Mouse (Mus musculus): Measurements from ENCODE around the gene Opcml. TPM values are rescaled to one million over a fixed set of nuclear protein-coding genes. Genes with fewer than 3 reads are reported as not detected.

Opcml gene
- total RNA-seq, 2 experiments from 2014 or later, result 1.6 to 1.9 TPM

DNA sequence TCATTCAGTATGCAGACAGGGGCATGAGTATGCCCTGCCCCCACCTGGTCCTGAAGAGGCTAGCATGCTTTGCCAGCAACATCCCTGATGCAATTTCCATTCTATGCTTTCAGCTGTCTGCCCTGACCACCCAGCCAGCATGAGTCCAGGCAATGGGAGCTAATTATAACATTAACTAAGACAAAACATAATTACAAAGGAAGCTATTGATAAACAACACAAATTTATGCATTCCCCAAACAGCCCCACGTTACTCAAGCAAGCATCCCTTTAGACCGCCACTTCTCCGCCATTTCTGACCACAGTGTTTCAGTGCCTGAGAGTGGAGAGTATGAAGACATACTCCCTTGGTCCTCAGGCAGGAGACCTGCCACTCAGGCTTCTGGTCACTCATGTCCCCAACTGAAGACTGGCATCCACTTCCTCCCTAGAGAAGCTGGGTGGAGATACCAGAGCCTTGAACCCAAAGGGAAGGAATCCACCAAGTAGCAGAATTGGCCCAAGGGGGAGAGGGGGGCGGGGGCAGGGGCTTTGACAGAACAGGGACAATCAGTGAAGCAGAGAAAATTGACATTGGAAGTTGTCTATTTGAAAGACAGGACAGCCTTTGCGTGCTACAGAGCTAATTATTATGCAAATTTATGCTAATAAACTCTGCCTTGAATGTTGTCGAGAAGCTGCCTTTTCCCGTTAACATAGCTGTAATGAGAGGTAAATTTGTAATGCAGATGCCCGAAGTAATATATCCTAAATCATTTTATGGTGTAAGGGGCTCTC lies 464.7 kb downstream of the Opcml start:
- no peak for DNase-seq

DNA sequence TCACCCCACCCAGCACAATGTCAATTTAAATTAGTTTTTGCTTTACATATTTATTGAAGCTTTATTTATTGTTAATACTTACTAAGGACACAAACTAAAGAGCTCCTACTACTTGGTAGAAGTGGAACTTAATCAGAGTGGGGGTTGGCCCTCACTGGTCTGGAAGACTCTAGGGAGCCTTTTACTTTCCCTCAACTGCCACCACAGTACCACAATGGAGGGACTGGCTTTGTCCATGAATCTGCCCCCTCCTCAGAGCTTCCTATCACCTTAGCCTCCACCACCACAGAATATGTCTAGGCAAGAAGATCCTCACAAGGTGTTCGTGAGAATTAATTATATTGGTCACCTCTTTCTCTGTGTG lies 465.3 kb downstream of the Opcml start:
- no peak for DNase-seq

DNA sequence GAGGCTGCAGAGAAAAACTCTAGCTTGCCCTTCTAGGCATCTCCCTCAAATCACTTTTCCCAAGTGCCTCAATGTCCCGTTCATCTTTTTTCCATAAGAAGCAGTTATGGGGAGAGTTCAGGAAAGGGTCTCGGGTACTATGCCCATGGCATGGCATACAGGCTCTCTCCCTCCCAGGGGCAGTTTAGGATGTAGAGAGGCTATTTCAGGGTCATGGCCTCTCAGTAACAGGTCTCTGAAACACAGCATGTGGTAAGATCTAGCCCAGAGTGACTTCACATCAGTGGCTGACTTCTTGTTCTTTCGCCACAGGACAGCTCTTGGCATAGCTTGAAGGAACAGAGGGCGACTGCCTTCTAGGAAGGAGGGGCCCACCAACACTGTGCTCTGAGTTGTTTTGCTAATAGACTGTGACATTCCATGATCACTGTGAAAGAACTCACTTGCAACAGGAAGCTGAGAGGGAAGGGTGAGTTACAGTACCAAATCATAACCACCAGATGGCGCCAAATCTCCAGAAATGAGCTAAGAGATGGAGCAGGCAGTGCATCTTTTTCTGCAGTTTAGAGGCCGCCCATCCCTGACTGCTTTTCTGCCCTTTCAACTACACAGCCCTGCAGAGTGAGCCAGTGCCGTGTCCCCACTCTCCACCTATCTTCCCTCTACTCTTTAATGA lies 470.6 kb downstream of the Opcml start:
- DNase-seq, result peak; percentile 84

DNA sequence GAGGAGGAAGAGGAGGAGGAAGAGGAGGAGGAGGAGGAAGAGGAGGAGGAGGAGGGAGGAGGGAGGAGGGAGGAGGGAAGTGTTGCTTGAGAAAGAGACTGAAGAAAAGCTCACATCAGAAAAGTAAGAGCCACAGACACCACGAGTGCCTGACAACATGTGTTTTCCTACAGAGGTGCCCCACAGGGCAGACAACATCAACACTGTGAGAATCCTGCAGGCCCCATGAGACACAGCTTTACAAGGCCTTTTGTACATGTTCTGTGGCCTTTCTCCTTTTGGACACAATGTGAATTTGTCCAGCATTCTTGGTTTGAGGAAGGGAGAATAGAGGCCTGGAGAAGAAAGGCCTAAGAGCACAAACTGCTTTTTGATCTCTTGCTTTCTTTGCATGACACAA lies 471.4 kb downstream of the Opcml start:
- no peak for DNase-seq

DNA sequence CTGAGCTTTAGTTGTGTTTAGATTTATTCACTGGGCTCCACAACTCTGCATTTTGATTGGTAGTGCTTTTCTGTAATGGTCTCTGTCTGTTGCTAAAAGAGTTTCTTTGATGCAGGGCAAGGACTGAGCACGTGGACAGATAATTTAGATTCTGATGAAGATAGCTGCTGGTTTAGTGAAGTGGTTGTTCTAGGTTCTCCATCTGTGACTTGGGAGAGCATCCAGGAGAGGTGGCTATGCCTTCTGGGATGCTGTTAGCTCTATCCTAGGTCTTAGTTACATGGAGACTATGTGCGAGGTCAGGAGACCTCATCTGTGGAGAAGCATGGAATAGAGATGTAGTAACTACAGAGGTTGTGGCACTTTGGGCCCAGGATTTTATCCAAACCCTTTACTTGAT lies 472.3 kb downstream of the Opcml start:
- no peak for DNase-seq

DNA sequence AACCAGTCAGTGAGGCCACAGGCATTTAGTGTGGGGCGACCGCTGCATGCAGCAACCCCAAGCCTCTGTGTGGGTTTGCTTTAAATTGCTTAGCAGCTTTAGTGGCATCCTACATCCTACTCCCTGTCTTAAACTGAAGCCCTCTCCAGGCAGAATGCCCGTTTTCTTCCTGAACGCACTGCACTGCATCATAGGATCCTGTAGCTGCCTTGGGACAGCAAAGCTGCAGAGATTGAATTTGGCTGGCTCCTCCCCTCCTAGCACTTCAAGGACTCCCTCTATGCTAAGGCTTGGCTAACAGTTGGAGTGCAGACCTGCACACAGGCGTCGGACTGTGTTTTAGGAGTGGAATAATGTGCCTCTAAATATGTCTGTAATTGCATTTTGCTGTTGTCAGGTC lies 474.2 kb downstream of the Opcml start:
- DNase-seq, result peak; percentile 10

DNA sequence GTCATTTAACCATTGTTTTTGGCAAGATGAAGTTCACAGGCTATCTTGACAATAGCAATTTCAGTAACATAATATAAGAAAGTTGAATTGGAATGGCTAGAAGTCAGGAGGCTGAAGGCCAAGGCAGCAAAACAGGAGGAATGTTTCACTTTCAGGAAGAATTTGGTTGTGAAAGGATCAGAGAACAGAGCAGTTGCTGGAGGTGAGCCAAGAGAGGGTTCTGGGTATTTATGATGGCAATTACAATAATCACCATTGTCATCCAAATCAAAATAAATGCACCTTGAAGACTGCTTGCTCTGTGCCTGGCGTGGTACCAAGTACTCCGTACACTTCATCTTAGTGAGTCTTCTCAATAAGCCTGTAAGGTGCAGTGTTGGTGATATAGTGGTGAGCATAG lies 483.2 kb downstream of the Opcml start:
- no peak for DNase-seq

DNA sequence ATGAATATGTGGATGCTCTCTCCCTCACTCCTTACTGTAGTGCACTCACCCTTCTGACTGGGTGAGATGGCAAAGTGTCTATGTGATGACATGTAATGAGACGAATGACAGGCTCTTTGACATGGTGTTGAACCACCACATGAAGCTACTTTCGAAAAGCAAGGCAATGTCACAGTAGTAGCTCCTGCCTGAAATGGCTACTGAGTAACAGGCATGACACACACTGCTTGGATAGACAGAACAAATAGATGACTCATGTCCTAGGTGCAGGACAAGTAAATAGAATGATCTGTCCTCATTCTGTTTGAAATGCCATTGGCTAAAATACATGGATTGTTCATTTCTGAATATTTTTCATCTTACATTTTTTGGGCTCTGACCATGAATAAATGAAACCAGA lies 488.0 kb downstream of the Opcml start:
- DNase-seq, result no peak

DNA sequence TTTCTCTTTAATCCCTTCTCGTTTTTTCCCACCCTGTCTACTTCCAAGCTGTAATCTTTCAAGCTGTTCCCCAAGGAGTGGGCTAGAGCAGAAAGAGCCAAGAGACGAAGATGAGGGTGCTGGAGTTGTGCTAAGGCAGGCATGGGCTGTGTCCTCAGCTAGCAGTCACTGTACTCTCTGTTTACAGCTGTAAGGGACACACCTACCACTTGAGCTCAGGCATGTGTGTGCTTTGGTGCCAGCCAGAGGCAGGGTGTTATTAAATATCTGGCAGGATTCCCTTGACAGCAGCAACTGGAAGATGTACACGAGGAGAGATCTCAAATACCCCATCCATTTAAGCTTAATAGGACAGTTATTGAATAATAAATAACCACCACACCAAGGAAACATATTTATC lies 490.4 kb downstream of the Opcml start:
- no peak for DNase-seq

DNA sequence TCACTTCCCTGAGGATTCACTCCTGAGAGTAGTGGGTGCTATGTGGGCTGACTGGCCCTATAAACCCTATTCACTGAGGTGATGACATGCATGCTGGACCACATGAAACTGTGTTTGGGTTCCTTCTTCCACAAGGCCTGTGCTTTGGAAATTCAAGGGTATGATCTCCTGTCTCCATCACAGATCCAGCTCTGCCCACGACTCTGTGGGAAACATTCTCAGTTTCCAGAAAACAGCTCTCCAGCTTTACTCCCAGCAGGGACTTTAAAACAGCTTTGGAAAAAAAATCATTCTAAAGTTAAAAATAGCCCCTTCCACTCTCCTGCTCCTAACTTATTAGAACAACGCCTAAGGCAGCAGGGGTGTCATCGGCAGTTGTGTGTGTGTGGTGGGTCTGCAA lies 491.0 kb downstream of the Opcml start:
- DNase-seq, result no peak

DNA sequence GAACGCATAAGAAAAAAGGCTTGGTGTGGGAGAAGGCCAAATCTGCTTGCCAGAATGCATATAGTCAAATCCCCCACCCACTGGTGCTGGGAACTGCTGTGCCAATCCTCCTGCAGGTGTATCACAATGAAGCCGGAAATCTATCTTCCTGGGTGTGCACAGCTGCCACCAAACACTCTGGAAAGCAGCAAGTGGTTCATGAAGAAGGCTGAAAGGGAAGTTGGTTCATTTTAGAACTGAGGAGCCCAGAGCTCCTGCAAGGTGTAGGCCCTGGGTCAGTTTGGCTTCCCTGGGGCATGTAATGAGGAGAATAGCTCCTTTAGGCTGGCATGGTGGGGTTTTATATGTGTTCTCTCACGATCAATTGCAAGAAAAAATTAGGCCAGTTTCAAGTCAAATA lies 494.4 kb downstream of the Opcml start:
- no peak for DNase-seq

DNA sequence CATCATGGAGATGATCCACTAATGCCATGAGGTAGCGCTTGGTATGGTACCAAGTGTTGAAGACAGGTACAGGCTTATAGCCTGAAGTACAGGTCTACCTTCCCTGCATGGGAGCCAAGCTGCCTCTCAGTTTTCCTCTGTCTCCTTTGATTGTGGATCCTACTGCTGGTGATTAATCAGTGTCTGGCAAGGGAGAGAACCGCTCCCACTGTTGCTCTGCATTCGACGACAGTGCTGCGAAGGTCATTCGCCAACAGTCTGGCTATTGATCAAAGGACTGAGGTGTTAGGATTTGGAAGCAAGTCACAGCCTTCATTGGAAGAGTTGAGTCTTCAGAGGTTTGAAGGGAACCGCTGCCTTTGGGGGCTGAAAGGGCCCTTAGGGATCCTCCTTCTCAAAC lies 495.8 kb downstream of the Opcml start:
- DNase-seq, result peak; percentile 24

DNA sequence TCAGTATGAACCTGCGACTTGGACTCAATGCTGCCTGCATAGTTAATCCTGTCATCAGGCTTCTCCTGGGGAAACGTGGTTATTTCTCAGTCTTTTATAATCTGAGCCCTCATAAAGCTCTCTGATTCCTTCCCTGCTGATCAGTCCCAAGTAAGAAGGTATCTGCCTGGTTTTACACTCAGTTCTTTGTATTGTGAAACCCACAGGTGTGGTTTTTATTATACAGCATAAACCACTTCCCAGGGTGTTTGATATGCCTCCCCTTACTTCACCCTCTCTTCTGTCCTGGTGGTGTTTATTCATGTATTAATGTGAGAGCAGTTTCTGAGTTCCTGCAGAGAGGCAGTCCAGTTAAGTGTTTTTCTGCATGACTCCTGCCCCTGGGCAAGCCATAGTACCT lies 496.9 kb downstream of the Opcml start:
- no peak for DNase-seq

DNA sequence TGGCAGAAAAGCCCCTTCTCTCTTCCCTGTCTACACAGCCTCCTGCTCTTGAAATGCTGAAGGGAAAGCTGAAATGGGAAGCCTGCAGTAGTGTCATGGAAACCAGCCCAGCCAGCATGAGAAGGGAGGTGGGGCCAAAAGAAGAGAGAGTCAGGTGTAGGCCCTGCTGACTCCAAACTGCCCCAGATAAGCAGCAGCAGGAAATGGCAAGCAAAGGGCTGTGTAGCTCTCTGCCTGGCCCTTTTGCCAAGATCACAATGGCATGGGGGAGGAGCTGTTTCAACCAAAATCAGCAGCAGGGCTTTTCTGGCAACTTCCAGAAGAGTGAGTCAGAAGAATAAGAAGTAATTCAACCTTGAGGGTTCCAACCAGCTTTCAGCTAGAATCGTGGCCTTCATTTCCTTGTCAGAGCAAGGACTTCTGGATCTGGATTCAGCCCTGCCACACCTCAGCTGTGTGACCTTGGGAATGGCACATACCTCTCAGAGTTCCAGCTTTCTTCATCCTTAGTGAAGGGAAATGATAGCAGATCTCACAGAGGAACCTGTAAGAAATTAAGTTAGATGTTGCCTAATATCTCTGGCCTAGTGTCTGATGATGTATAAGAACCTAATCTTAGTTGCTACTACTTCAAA lies 499.2 kb downstream of the Opcml start:
- DNase-seq, result peak; percentile 58

DNA sequence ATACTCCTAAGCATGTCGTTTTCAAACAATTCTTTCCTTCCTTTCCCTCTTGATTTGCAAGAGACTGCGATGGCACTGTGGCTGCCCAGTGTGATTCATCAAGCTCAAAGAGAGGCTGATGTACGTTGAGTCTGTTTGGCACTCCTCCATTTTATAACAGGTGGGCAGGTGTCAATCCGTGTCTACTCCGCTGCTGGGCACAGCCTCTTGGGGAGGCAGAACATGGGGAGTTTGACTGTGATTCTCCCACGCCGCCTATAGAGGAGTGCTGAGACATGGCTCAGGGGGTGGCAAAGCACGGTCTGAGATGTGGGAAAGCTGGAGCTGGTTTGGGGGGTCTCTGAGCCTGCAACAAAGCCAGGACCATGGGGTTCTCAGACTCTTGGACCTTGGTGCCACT lies 513.1 kb downstream of the Opcml start:
- DNase-seq, result no peak

DNA sequence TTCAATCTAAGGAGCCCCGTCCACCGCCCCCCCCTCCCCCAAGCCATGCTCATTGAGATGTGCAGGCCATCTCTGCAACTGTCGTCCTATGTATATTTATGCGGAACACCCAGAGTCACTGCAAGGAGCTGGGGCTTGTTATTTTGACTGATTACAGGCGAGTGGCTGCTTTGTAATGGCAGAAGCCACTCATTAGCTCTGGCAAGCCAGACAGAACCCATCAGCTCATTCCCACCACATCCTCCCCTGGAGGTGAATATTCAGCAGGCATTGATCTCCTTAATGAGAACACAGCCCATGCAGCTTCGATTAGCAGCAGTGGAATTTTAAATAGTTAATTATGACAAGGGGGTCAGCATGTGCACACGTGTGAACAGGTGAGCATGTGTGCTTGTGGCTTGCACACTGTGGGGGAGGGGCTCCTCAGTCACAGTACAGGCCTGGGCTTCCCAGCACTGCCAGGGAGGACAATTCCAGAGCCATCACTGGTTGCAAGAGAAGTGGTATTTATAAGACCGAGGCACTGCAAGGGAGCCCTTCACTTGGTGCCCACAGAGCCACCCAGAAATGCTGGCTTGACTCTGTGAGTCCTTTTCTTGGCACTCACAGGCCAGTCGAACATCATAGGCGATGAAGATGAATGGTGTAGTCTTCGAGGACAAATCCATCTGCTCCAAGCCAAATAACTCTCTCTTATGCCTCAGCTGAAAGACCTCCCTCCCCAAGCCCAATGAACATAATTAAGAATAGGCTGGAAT lies 516.0 kb downstream of the Opcml start:
- no peak for DNase-seq

DNA sequence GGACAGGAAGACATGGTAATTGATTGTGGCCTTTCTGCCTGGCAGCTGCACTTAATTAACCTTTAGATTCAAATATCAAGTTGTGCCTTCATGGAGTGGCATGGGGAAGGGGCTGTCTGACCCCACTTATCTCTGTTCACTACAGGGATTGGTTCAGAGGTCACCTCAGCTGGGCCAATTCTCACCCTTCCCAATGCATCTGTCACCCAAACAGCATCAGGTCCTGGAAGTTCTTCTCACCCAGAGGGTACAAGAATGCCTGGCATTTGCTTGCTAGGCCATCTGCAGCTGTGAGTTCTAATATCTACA lies 516.5 kb downstream of the Opcml start:
- DNase-seq, result no peak

DNA sequence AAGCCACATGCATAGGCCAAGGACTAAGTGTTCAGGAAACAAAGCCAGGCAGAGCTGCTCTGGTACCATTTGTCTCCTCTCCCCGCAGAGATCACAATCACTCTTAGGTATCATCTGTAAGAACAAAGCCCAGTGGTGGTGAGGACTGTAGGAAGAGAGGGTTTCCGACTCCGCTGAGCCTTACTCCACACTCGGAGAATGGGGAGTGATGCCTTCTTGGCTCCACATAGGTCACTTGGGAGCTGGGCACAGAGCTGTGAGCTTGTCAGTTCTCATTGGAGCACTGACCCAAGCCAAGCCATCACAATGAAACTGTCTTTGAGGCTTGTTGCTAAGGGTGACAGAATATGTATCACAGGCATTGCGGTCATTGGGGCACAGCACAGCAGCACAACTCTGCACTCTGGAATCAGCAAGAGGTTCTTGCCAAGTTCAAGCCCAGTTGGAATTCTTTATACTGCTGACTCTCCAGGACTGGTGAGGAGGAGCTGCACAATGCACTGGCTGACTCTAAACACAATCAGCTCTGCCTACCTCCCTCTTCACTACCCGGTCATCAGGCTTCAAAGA lies 517.0 kb downstream of the Opcml start:
- no peak for DNase-seq

DNA sequence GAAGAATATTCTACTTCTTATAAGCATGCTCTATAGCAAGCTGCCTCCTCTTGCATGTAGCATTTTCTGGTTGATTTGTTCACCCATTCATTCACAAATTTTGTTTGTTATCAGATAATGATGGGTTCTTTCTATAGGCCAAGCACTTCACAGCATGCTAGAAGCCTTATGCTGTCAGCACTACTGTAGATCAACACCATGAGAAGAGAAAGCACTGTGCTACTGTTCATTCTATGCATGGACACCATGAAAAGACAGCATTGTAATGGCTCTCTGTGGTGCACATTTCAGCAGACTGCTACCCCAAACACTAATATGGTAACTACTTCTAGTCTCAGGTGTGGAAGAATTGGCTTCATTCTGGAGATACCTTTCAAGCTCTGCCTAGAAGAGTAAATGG lies 527.3 kb downstream of the Opcml start:
- DNase-seq, result no peak

DNA sequence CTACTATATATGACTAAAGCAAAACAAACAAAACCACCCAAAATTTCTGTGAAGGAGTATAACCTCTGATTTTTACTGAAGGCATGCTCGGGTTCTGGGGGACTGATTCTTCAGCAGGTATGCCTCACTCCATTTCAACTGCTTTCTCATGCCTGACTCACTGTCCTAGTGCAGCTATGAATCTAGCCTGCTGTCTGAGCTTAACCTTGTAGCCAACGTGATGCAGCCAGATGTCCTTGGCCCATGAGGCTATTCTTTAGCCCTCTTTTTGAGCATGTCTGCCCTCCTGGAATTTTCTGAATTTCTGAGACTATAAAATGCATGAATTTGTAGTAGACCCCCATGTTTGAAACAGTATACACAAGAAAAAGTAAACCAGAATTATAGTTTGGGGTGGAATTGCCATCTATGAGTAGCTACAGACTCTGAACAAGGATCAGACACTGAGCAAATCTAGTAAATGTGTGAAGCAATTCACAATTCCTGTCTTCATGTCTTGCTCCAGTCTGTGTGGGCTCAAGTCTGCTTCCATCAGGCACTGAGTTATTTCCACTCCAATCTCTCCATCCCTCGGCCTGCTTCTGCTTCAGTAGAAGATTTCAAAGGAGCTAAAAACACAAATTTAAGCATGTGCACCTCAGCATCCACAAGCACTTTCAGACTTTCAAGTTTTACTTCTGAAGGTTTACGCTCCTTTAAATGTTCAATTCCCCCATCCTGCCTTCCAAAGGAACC lies 528.6 kb downstream of the Opcml start:
- peak; percentile 44 for DNase-seq

DNA sequence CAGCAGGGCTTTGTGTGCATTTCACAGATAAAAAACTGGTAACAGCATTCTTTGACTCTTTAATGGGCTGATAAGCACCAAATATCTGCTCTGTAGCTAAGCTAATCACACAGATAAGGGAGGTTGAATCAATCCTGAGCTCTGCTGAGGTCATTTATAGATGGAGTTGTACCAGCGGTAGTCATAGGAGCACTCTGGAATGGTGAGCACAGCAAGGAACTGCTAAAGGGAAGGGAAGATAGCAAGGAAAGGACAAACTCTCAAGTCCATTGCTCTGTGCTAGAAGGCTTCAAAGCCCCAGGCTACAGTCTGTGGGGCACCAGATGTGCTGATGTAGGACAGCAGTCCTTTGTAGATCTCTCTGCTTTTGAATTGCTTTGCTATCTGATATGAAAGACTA lies 529.2 kb downstream of the Opcml start:
- DNase-seq, result no peak

DNA sequence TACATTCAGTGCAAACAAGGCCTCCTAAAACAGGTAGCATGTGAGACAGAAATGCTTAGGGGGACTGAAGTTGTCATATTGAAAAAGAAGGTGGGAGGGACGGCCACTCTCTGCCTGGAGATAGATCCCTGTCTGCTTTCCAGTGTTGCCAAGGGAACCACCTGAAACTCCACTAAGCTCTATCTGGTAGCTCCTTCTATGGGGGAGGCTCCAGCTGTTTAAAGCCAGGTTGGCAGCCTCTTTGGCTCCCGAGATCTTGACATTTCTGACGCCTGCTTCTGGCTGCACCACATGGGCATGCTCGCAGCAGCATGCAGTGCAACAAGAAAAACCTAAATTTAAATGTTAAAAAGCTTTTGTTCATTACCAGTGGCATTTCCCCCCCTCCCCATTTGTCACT lies 537.4 kb downstream of the Opcml start:
- DNase-seq, result no peak
